Mouse (Mus musculus) small intestine, adult 2 months (tissue): Measurements from ENCODE around the gene Dnase1. TPM values are rescaled to one million over a fixed set of nuclear protein-coding genes. Genes with fewer than 3 reads are reported as not detected.

Source experiments
- H3K27ac ChIP-seq: fragments of 200-500 bp; 2 replicates; pipeline ENCODE4 v1.5.1; 2012; ENCODE audit warnings: low read depth, low read length, control low read depth, inconsistent platforms; ENCODE audit not compliant: insufficient read depth
- H3K27me3 ChIP-seq: fragments of 200-500 bp; 2 replicates; pipeline ENCODE4 v1.6.1; 2012; ENCODE audit warnings: mild to moderate bottlenecking, moderate library complexity, low read length, inconsistent platforms; ENCODE audit not compliant: control insufficient read depth, insufficient read depth
- H3K36me3 ChIP-seq: fragments of 200-500 bp; 2 replicates; pipeline ENCODE4 v1.6.1; 2012; ENCODE audit warnings: mild to moderate bottlenecking, low read length, control low read depth, inconsistent platforms; ENCODE audit not compliant: control insufficient read depth, insufficient read depth
- H3K4me1 ChIP-seq: fragments of 200-500 bp; 2 replicates; pipeline ENCODE4 v1.6.1; 2012; ENCODE audit warnings: low read length, inconsistent platforms, mixed read lengths; ENCODE audit not compliant: control insufficient read depth, insufficient read depth, insufficient read length
- H3K4me3 ChIP-seq: fragments of 200-500 bp; 2 replicates; pipeline ENCODE4 v1.5.1; 2012; ENCODE audit warnings: low read depth, mild to moderate bottlenecking, control low read depth, inconsistent platforms, low read length, moderate library complexity
- CTCF ChIP-seq: fragments of 200-500 bp; IDR thresholded peaks from 2 replicates; pipeline ENCODE4 v1.5.1; 2012; ENCODE audit warnings: low read depth, mild to moderate bottlenecking, control low read depth, inconsistent platforms, low read length, moderate library complexity, mixed read lengths; ENCODE audit not compliant: insufficient replicate concordance, insufficient read length; ENCODE audit errors: extremely low read depth
- POLR2A ChIP-seq: fragments of 200-500 bp; IDR thresholded peaks from 2 replicates; pipeline ENCODE4 v1.6.1; 2012; ENCODE audit warnings: low read depth, mild to moderate bottlenecking, control low read depth, inconsistent platforms, low read length, moderate library complexity
- WGBS: fragments of 180-500 bp; shearing (Covaris S2); methylation state at CpG from one replicate; pipeline ENCODE4 v1.1.7; 2018; 5-methylcytosine and 5-hydroxymethylcytosine counted together
- polyA plus RNA-seq: library from polyadenylated mRNA; depleted of rRNA; stranded (reverse); fragments of >200 nt; gene quantifications from 2 replicates; pipeline ENCODE4 v1.2.3, GENCODE M21; 2012

The Dnase1 gene
- polyA plus RNA-seq, 1 experiment, result 434 TPM

- WGBS, result 83% methylated on average over 4 of the region's 4 CpGs
- TF ChIP-seq POLR2A (no peak), CTCF (no peak)
- Histone ChIP-seq H3K4me1 (no peaks in the 10 kb centered on the region; the same call in 1 of the 2 replicates), H3K36me3 (peaks cover 49% of the 10 kb centered on the region), H3K4me3 (no peak overlapping the region), H3K27ac (no peak overlapping the region), H3K27me3 (no peaks in the 10 kb centered on the region)
These were observed 8.8 kb downstream of the Dnase1 start for GRCm38 (mm10) chr16:4045524-4045923.

- Histone ChIP-seq H3K36me3 (peaks cover 42% of the 10 kb centered on the region), H3K27me3 (no peaks in the 10 kb centered on the region), H3K4me1 (no peaks in the 10 kb centered on the region), H3K27ac (no peak overlapping the region), H3K4me3 (no peak overlapping the region)
- 93% methylated on average over 4 of the region's 4 CpGs for WGBS
- TF ChIP-seq CTCF, result no peak
- no peak for TF ChIP-seq POLR2A
These were observed 15.9 kb downstream of the Dnase1 start for GRCm38 (mm10) chr16:4052601-4053000.

- H3K27ac ChIP-seq, result no peak overlapping the region
- TF ChIP-seq CTCF (no peak), POLR2A (no peak)
- no peaks in the 10 kb centered on the region for H3K4me1 ChIP-seq
- 81% methylated on average over 3 of the region's 3 CpGs for WGBS
- no peak overlapping the region for H3K4me3 ChIP-seq
- peaks cover 37% of the 10 kb centered on the region for H3K36me3 ChIP-seq
- no peaks in the 10 kb centered on the region for H3K27me3 ChIP-seq
These were observed 17.1 kb downstream of the Dnase1 start for GRCm38 (mm10) chr16:4053811-4054210.

- Histone ChIP-seq H3K27ac (no peak overlapping the region), H3K36me3 (peaks cover 47% of the 10 kb centered on the region), H3K4me1 (no peaks in the 10 kb centered on the region), H3K27me3 (no peaks in the 10 kb centered on the region), H3K4me3 (no peak overlapping the region)
- TF ChIP-seq POLR2A (no peak), CTCF (no peak)
- 91% methylated on average over 4 of the region's 4 CpGs for WGBS
These were observed 28.2 kb downstream of the Dnase1 start for GRCm38 (mm10) chr16:4064945-4065344.

GRCm38 (mm10) chr16:4068588-4068987 is 31.8 kb downstream of the Dnase1 start:
- Histone ChIP-seq H3K27me3 (no peaks in the 10 kb centered on the region), H3K36me3 (peaks cover 31% of the 10 kb centered on the region), H3K4me3 (no peak overlapping the region), H3K4me1 (no peaks in the 10 kb centered on the region), H3K27ac (no peak overlapping the region)
- TF ChIP-seq CTCF (peak; percentile 65; the same call in 1 of the 2 replicates), POLR2A (no peak)
- 52% methylated on average over 8 of the region's 8 CpGs for WGBS

GRCm38 (mm10) chr16:4074297-4074696 is 37.6 kb downstream of the Dnase1 start:
- Histone ChIP-seq H3K27me3 (no peaks in the 10 kb centered on the region), H3K36me3 (no peaks in the 10 kb centered on the region), H3K4me1 (peaks cover 3% of the 10 kb centered on the region; the same call in 1 of the 2 replicates), H3K27ac (no peak overlapping the region), H3K4me3 (no peak overlapping the region)
- no peak for TF ChIP-seq POLR2A
- WGBS, result 78% methylated on average over 6 of the region's 6 CpGs

GRCm38 (mm10) chr16:4074836-4075235 is 38.1 kb downstream of the Dnase1 start:
- no peak overlapping the region for H3K4me3 ChIP-seq
- TF ChIP-seq CTCF (no peak), POLR2A (no peak)
- peaks cover 3% of the 10 kb centered on the region; the same call in 1 of the 2 replicates for H3K4me1 ChIP-seq
- no peaks in the 10 kb centered on the region for H3K27me3 ChIP-seq
- 54% methylated on average over 3 of the region's 3 CpGs for WGBS
- no peak overlapping the region for H3K27ac ChIP-seq
- H3K36me3 ChIP-seq, result no peaks in the 10 kb centered on the region
